Mouse (Mus musculus) kidney, adult 2 months (tissue): ENCODE data around the gene Gmfb.

ENCODE experiments used
- CTCF ChIP-seq: fragments of 200-500 bp; conservative IDR thresholded peaks from 2 replicates; pipeline ENCODE4 v1.5.1; 2011; ENCODE audit warnings: low read depth, mild to moderate bottlenecking, control low read depth, low read length, moderate library complexity, mixed read lengths; ENCODE audit not compliant: insufficient read depth, insufficient read length
- POLR2A ChIP-seq: fragments of 200-500 bp; IDR thresholded peaks from one replicate; pipeline ENCODE4 v1.6.1; 2011; ENCODE audit warnings: low read depth, low read length, control low read depth

DNA sequence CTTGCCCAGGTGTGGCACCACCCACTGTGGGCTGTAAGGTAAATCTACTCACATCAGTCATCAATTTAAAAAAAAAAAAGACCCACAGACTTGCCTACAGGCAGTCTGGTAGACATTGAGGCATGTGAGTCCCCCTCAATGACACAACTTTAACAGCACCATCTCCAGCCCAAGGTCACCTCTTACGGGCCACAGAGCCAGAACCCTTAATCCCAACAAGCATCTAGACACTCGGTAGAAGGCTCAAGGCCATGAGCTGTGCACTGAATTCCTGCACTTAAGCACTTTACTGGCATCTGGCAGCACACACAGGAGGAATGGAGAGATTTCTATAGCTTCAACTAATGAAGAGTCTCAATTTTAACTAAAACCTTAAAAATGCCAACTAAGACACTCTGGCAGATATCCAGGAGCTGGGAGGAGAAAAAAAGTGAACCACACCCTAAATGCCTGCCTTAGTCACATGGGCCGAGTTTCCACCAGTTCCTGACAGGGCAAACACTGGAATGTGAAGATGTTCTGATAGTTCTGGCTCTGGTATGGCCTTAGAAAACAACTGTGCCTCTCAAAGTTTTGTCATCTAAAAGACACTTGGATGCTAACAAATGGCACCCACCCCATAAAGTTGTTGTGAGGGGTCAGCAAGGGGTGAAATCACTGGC lies 21.2 kb downstream of the Gmfb start:
- TF ChIP-seq CTCF = no peak
- TF ChIP-seq POLR2A = no peak
